Mouse (Mus musculus) layer of hippocampus, postnatal 14 days (tissue): ENCODE results near the gene Sema3b. TPM values are rescaled to one million over a fixed set of nuclear protein-coding genes. Genes with fewer than 3 reads are reported as not detected.

ENCODE experiments used
- DNase-seq, 2 experiments: peaks; one replicate each; pipeline ENCODE4 v3.0.0; 2021 to 2022; ENCODE audit warnings: low spot score in 2 of 2, mixed read lengths in 1 of 2
- total RNA-seq, 2 experiments: library from RNA; stranded (reverse); gene quantifications; 2 replicates each; pipeline ENCODE4 v1.2.3; 2021

Gene Sema3b
- total RNA-seq, 2 experiments from 2014 or later: 2.0 to 4.9 TPM

- no peak for DNase-seq
Measured at GRCm38 (mm10) chr9:107617461-107617860, 8.4 kb upstream of the Sema3b start.

GRCm38 (mm10) chr9:107615035-107615434 lies 6.0 kb upstream of the Sema3b start:
- DNase-seq: no peak

- no peak for DNase-seq
Measured at GRCm38 (mm10) chr9:107612945-107613569, 4.0 kb upstream of the Sema3b start.

GRCm38 (mm10) chr9:107612191-107612944 lies 3.3 kb upstream of the Sema3b start:
- DNase-seq: peak; percentile 98 to 99

DNA sequence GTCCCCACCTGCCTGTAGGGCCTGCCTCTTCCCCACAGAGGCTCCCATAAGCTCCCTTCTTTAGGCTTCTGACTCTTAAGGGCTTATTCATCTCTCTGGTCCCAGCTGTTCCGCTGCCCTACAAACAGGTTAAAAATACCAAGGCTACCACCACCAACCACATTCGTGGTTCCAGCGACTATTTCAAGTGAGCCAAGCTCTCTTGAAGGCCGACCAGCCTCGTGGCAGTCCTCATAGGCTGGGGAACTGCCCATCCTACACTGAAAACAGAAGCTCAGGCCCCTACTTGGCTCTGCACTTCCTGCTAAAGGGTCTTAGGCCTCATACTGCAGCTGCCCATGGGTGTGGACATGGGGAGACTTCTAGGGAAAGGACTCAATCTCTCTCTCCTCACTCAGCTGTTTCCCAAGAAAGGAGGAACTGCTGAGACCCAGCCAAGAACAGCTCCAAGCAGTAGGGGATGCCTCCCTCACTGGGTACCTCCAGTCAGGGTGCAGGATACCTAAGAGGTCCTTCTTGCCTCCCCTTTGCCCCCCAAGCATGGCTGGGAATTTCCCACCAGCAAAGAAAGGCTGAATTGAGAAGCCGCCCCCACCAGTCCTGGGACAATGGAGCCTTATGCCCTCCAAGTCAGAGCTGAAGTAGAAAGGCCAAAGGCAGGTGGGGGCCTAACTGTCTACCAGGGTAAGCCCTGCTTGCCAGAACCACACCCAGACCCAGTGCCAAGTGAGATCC lies 2.6 kb upstream of the Sema3b start:
- DNase-seq: no peak

- no peak for DNase-seq
Measured at GRCm38 (mm10) chr9:107609433-107609830, 403 bp upstream of the Sema3b start.

GRCm38 (mm10) chr9:107607653-107608245 lies 1.3 kb downstream of the Sema3b start:
- DNase-seq: no peak

DNA sequence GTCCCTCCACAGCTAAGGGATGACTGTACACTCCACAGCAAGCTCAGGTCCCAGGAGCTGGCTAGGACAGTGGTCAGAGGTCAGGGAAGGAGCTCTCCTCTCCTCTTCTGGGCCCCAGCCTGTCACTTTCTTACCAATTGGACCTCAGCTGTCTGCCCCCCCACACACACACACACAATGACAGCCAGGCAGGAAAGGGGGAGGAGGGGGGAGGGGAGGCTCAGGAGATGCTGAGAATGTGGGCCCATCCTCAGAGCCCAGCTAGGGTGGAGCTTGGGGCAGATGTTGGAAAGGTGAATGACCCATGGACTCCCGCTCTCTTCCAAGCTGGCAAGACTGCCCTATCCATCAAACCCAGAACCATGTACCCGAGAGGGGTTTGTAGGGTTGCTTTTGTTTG lies 2.0 kb downstream of the Sema3b start:
- no peak for DNase-seq

DNA sequence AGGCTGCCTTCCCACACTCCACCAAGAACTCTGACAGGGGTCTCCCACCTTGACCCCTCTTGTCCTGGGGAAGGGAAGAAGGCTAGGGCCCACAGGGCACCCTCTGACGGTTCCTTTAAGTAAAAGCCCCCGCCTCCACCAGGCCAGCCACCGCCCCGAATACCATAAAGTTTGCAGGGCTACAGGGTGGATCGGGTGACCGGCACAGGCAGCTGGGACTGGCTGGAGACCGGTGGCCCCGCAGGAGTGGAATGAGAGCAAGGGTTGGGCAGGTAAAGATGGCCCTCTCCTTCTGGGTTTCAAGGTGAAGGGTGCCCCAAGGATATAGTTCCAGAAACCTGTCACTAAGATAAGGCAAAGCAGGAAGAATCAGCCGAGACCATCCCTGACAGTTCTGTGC lies 2.4 kb downstream of the Sema3b start:
- no peak for DNase-seq

GRCm38 (mm10) chr9:107605041-107605661 lies 3.9 kb downstream of the Sema3b start:
- no peak for DNase-seq

- no peak for DNase-seq
Measured at GRCm38 (mm10) chr9:107603251-107603650, 5.8 kb downstream of the Sema3b start.

DNA sequence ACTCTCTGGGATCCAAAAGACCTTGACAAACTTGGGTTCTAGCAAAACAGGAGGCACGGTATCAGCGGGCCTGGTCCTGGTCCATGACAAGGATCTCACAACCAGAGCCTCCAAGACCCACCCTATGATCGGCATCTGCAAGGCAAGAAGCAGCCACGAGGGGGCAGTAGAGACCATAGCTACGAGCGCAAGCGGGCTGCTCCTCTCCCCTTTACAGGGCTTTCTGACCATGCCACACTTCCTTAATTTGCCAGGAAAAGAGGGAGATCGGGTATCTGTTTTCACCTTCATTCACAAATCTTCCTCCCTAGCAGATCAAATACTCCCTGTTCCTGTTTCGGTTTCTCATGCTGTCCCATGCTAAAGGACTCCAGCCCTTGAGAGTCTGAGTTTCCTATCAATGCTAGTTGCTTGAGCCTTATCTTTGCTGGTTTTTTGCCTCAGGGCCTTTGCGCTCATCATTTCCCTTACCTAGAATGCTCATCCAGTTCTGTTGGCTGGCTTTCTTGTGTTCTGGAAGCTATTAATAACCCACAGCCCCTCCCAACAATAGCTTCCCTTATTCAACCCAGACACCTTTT lies 6.9 kb downstream of the Sema3b start:
- peak; percentile 93 to 94 for DNase-seq

DNA sequence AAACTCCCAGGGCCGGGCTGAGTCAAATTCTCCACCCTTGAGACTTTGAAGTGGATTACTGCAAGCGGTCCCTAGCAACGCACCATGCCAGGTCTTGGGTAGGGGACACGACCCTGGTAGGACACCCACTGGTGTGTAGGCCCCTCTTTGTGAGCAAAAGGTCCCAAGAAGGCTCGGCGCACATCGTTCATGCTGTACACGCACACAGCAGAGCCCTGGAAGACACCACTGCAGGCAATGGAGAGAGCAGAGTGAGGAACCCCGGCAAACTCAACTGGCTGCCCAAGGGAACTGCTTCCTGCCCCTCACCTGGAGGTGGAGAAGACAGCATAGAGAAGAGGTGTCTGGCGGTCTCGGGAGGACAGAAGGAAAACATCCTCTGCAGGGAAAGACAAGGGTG lies 7.8 kb downstream of the Sema3b start:
- no peak for DNase-seq

GRCm38 (mm10) chr9:107600745-107601144 lies 8.3 kb downstream of the Sema3b start:
- DNase-seq: no peak

DNA sequence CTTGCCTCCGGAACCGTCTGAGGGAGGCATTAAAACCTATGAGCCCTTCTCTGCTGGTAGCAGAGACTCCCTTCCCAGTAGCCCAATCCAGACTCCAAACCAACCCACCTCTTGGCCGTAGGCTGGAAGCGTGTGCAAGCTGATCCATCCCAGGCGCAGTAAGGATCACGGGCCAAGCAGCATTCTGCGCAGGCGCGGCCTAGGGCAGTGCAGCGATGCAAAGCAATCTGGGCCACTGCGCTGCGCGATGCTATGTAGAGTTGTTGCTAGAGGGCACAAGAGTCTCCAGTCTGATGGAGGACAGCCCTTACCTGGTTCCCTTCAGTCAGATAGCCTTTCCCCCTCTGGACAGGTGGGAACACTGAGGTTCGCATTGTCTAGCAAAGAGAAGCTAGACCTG lies 9.2 kb downstream of the Sema3b start:
- DNase-seq: no peak

GRCm38 (mm10) chr9:107599433-107599832 lies 9.6 kb downstream of the Sema3b start:
- no peak for DNase-seq

GRCm38 (mm10) chr9:107598385-107598784 lies 10.6 kb downstream of the Sema3b start:
- DNase-seq: no peak

GRCm38 (mm10) chr9:107596619-107597569 lies 12.1 kb downstream of the Sema3b start:
- no peak for DNase-seq

DNA sequence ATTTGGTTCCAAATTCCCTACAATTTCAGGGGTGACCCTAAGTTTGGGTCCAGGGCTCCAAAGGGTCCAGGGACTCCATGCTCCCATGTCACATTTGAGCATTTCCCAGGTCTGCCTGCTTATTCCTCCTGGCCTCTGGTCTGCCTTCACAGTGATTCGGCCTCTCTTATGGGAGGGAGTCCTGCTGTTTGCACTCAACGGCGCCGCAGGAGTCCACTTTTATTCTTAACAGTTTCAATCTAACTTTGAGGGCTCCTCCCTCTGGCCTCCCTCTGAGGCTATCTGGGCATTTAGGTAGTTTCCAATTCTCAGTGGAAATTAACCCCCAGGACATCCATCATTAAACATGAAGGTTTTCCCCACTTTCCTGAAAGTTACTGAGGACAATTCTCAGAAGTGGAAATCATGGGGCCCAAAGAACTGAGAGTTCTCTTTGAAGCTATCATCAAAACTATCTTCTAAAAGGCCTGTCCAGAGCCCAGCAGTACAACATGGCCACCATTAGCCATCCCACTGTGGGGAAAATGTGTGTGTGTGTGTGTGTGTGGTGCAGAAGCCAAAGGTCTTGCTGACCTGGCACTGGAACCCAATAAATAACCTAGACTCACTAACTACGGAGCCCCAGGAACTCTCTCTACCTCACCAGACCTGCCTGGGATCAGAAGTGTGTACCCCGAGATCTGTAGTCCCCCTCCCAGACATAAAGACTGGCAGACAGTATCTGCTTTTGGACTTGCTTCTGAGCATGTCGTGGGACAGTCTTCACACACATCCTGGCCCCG lies 14.6 kb downstream of the Sema3b start:
- no peak for DNase-seq
